Mouse (Mus musculus): ENCODE measurements around the gene Kcnab1. TPM values are rescaled to one million over a fixed set of nuclear protein-coding genes. Genes with fewer than 3 reads are reported as not detected.

The Kcnab1 gene
- total and polyA plus RNA-seq, 2 experiments from 2014 or later = 0.19 to 1.00 TPM

DNA sequence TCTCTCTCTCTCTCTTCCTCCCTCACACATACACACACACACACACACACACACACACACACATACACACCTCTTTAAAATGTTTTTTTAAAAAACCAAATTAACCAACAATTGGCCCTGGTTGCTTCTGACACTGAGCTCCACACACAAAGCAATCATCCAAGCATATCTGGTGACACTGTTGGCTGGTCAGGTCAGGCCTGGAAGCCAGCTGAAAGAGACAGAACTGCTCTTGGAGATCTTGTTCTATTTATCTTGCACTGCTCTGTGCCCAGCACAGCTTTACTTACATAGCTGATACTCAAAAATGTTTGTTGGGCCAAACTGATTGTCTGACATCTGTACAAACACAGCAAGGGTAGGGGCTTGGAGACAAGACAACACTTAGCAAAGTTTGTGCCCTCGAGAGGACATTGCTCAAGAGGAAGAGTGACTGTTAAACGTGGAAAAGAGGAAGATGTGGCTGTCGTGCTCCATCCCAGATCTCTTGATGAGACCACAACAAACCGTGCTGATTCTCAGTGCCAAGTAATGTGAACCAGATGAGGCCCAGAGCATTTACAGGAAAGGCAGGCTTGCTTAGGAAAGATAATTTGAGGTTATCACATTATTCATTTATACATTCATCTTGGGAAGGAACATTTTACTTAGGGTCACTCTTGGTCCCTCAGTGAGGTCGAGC lies 308.9 kb downstream of the Kcnab1 start:
- no peak for DNase-seq (ENCODE audit: low spot score)
- 53% methylated on average over 5 of the region's 5 CpGs for WGBS
- H3K9me3 ChIP-seq (replicated peaks; ENCODE audit: control insufficient read depth, low read length) = no peaks in the 10 kb centered on the region

DNA sequence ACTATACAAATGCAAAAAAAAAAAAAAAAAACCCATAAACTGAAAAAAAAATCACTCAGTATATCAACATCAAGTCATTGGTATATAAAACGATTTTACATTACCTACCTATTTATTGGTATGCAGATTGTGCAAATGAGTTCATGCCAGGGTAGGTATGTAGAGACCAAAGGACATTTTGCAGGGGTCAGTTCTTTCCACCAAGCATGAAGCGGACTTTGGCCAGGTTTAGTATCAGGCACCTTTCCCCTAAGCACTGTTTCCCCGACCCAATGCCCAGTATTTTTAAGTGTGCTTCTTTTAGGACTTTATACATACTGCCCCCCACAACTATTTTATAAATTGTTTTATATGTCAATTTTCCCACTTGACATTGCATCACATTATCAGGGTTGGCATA lies 310.5 kb downstream of the Kcnab1 start:
- H3K36me3 ChIP-seq (replicated peaks; ENCODE audit: control insufficient read depth, insufficient read depth, low read length) = no peaks in the 10 kb centered on the region
- H3K9me3 ChIP-seq (replicated peaks; ENCODE audit: control insufficient read depth, low read length) = no peaks in the 10 kb centered on the region
- H3K27me3 ChIP-seq (ENCODE audit: control insufficient read depth, insufficient read depth, low read length) = no peaks in the 10 kb centered on the region
- no peak overlapping the region for H3K9ac ChIP-seq (replicated peaks; ENCODE audit: low read depth, low read length)
- DNase-seq (ENCODE audit: low spot score) (no peak), ATAC-seq (ENCODE audit: insufficient read depth, low read depth) (no peak)
- H3K4me1 ChIP-seq (ENCODE audit: control insufficient read depth, insufficient read depth) = no peaks in the 10 kb centered on the region
- WGBS = 78% methylated on average over 3 of the region's 3 CpGs
- no peak overlapping the region for H3K4me3 ChIP-seq (ENCODE audit: low read depth, low read length)
- no peak overlapping the region for H3K4me2 ChIP-seq (ENCODE audit: low read depth, low read length)
- no peak overlapping the region for H3K27ac ChIP-seq (ENCODE audit: low read depth)
- no peak for TF ChIP-seq CTCF (IDR thresholded peaks at IDR 0.05; ENCODE audit: low read depth)
- TF ChIP-seq EP300 (IDR thresholded peaks at IDR 0.05; ENCODE audit: low read depth) = no peak

More for the DNA sequence above, 308.9 kb downstream of the Kcnab1 start:
- no peak overlapping the region for H3K4me2 ChIP-seq (ENCODE audit: low read depth, low read length)
- H3K9ac ChIP-seq (replicated peaks; ENCODE audit: low read depth, low read length) = no peak overlapping the region
- no peaks in the 10 kb centered on the region for H3K36me3 ChIP-seq (replicated peaks; ENCODE audit: control insufficient read depth, insufficient read depth, low read length)
- ATAC-seq (ENCODE audit: insufficient read depth, low read depth) = no peak
- no peak overlapping the region for H3K4me3 ChIP-seq (ENCODE audit: low read depth, low read length)
- H3K27ac ChIP-seq (ENCODE audit: low read depth) = no peak overlapping the region
- no peaks in the 10 kb centered on the region for H3K4me1 ChIP-seq (ENCODE audit: control insufficient read depth, insufficient read depth)
- TF ChIP-seq CTCF (IDR thresholded peaks at IDR 0.05; ENCODE audit: low read depth) (no peak), EP300 (IDR thresholded peaks at IDR 0.05; ENCODE audit: low read depth) (no peak)
- no peaks in the 10 kb centered on the region for H3K27me3 ChIP-seq (ENCODE audit: control insufficient read depth, insufficient read depth, low read length)
